Mouse (Mus musculus) thymus, postnatal 25 days (tissue): ENCODE data around the gene Ncoa5.

Source experiments
- DNase-seq: peaks from one replicate; pipeline ENCODE4 v3.0.0; 2022

The Ncoa5 gene

GRCm38 (mm10) chr2:164994156-164994555 is 40.5 kb downstream of the Ncoa5 start:
- no peak for DNase-seq

GRCm38 (mm10) chr2:164991808-164992207 is 42.9 kb downstream of the Ncoa5 start:
- DNase-seq, result no peak

GRCm38 (mm10) chr2:164991111-164991510 is 43.6 kb downstream of the Ncoa5 start:
- DNase-seq, result no peak

- no peak for DNase-seq
Measured at GRCm38 (mm10) chr2:164988777-164989176, 45.9 kb downstream of the Ncoa5 start.

- no peak for DNase-seq
Measured at GRCm38 (mm10) chr2:164986371-164987027, 48.2 kb downstream of the Ncoa5 start.

GRCm38 (mm10) chr2:164985962-164986361 is 48.7 kb downstream of the Ncoa5 start:
- no peak for DNase-seq

GRCm38 (mm10) chr2:164979749-164980148 is 54.9 kb downstream of the Ncoa5 start:
- DNase-seq, result peak; percentile 50

GRCm38 (mm10) chr2:164975611-164976010 is 59.1 kb downstream of the Ncoa5 start:
- no peak for DNase-seq

GRCm38 (mm10) chr2:164972646-164973045 is 62.0 kb downstream of the Ncoa5 start:
- no peak for DNase-seq

- no peak for DNase-seq
Measured at GRCm38 (mm10) chr2:164970631-164971196, 64.0 kb downstream of the Ncoa5 start.

- DNase-seq, result no peak
Measured at GRCm38 (mm10) chr2:164969348-164969781, 65.3 kb downstream of the Ncoa5 start.

- no peak for DNase-seq
Measured at GRCm38 (mm10) chr2:164968451-164968851, 66.2 kb downstream of the Ncoa5 start.

- DNase-seq, result no peak
Measured at GRCm38 (mm10) chr2:164967761-164968440, 66.8 kb downstream of the Ncoa5 start.

GRCm38 (mm10) chr2:164967193-164967592 is 67.5 kb downstream of the Ncoa5 start:
- no peak for DNase-seq

GRCm38 (mm10) chr2:164966381-164966780 is 68.3 kb downstream of the Ncoa5 start:
- no peak for DNase-seq

- no peak for DNase-seq
Measured at GRCm38 (mm10) chr2:164964981-164965380, 69.7 kb downstream of the Ncoa5 start.

GRCm38 (mm10) chr2:164964242-164964894 is 70.3 kb downstream of the Ncoa5 start:
- no peak for DNase-seq

- DNase-seq, result no peak
Measured at GRCm38 (mm10) chr2:164962183-164962580, 72.5 kb downstream of the Ncoa5 start.

- DNase-seq, result peak; percentile 66
Measured at GRCm38 (mm10) chr2:164961506-164962182, 73.0 kb downstream of the Ncoa5 start.

GRCm38 (mm10) chr2:164960716-164961441 is 73.8 kb downstream of the Ncoa5 start, which contains the start of gene Slc12a5:
TSS of gene Slc12a5 (plus strand) at chr2:164960802.
- no peak for DNase-seq

- DNase-seq, result no peak
Measured at GRCm38 (mm10) chr2:164957548-164958315, 76.9 kb downstream of the Ncoa5 start.
